Mouse (Mus musculus) left cerebral cortex, adult 18-20 months (tissue): ENCODE data around the gene Pcsk2. TPM values are rescaled to one million over a fixed set of nuclear protein-coding genes. Genes with fewer than 3 reads are reported as not detected.
A peak's percentile ranks its signal among the peaks of the same experiment; 100 is the strongest.

Experiments
- DNase-seq, 2 experiments: peaks; one replicate each; pipeline ENCODE4 v3.0.0; 2021 to 2022; ENCODE audit warnings: low spot score in 2 of 2, mixed read lengths in 1 of 2
- total RNA-seq, 2 experiments: library from RNA; stranded (reverse); gene quantifications; 2 replicates each; pipeline ENCODE4 v1.2.3; 2021

The Pcsk2 gene
- total RNA-seq, 2 experiments from 2014 or later = 268 to 276 TPM

DNA sequence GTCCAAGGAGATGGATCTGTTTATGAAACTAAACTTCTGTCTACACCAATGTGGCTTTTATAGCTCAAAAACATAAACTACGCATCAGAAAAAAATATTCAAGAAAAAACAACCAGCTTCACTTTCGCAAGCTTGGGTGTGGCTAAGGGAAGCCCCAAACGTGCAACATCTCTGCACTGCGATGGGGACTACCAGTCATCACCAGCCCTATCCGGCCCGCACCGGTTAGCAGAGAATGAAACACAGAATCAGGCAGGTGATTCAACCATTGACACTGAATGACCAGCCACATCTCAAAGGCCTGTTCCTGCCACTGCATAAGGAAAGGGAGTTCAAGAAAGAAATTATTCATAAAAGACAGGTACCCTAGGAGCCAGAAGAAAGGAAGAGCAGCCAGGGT is 289.9 kb downstream of the Pcsk2 start:
- DNase-seq = no peak

DNA sequence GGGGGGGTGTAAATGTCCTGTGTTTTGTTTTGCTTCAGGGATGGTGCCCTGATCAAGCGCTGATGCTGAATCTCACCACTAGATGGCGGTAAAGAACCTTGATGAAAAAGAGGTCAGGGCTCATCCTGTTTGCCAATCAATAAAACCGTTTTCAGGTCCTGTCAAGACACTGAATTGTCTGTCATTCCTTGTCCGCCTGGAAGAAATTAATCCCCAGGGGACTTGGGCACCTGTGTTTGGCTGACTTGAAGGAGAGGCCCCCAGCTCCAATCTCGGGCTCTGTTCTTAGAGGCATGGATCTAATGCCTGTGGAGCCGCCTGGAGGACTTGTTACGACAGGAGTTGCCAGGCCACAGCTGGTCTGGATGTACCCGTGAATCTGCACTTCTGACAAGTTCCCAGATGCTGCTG is 291.3 kb downstream of the Pcsk2 start:
- DNase-seq = peak; percentile 64 to 81

DNA sequence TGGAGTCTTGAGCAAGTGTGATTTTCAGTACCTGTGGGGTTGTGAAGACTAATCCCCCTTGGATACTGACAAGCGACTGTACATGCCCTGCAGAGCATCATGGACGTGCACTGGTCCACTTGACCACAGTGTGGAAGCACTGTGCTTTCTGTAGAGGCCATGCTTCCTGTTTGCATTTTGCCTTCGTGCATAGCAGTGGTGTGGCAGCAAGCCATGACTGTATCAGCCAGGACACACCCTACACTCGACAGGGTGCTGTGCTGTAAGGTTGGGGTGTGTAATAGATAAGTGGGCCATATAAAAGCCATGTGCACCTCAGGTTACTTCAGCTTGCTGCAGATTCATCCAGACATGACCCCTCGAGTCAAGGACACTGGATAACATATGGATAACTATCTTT is 292.7 kb downstream of the Pcsk2 start:
- no peak for DNase-seq

DNA sequence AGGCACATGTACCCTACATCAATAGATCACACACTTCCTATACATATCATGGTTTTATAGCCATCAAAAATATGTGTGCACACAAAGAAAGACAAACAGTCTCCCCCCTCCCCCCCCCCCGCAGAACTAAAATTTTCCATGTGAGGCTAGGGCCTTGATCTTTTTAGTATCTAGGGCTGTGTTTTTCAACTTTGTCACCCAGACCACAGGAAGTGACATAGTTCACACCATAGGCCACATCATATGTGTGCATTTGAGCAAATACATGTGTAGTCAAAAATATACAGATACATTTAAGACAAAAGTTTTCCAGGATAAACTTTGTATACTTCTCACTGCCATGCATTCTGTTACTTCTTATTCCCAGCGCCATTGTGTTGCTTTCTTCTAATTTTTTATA is 293.5 kb downstream of the Pcsk2 start:
- no peak for DNase-seq

DNA sequence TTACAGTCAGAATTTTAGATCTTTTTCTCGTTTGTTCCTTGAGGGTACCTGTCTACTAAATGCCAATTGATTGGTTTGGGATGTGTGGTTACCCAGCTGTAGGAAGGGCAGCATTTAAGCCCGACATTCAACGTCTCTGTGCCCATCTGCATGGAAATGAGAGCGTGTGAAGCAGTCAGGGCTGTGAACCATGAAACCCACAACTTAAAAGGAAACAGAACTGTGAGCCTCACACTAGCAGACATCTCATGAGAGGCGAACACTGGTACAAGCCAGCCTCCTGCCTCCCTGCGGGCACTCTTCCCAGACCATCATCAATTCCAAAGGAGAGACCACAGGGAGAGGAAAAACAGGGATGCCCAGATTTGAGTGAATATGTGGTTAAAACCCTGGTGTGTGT is 294.9 kb downstream of the Pcsk2 start:
- DNase-seq = no peak

DNA sequence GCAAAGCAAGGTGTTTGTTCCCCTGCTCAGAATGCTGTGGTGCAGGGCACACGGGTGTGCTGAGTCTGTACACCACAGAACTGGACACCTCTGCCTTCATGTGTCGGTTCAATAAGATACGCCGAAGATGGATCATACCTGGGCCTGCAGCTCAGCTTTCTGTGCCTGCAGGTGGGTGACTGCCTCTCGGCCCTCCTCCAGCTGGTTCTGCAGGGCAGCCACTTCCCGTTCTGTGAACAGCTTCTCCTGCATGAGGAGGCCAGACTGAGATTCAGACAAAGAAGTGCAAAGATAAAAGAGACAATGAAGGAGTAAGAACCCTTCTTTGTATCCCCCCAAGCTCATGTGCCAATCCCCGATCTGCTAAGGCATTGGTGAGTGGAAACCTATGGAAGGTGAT is 295.6 kb downstream of the Pcsk2 start:
- DNase-seq = no peak

DNA sequence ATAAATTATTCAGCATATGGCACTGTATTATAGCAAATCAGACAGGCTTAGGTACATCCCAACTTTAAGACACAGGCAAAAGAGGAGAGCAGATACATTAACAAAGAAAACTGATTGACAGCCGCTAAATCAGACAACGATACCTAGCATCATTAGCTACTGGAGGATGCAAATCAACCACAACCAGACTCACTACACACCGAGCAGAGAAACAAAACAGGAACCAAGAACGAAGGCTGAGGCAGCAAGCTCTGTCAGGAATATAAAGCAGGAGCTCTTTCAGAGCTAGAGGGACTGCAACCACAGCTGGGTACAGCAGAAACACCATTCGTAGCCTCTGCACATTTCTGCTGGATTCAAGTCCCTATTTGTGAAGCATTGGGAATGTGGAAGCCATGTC is 298.8 kb downstream of the Pcsk2 start:
- DNase-seq = no peak

DNA sequence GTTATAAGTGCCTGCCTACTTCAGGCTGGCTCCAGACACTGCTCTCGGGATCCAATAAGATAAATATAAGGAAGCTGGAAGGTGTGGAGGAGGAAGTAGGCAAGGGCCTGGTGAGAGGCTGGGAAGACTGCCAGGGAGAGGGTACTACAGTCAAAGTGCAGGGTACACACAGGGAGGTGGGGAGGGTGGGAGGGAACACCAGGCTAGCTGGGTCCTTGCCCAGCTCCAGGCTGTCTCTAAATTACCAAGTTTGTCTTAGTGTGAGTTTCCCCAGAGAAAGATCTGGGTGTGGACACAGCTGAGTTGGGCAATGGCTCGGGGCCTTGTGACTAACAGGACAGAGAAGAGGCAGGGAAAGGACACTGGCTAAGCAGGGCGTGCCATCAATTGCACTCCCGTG is 300.8 kb downstream of the Pcsk2 start:
- DNase-seq = peak in 1 of 2 experiments; percentile 29

DNA sequence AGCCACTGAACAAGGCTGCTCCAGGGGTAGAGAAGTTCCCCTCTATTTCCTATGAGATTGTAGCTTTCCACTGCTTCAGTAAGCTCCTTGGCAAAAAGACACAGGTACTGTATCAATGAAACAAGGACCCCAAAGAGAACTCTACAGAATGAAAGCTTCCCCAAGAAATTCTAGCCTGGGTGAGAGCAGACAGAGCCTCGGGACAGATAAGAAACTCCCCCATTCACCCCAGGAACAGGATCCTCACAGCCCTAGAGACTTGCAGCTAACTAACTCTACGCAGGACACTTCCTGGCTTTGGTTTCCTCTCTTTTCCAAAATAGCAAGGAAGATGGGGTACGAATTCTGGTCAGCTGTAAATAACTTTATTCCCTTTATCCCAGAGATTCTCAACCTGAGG is 301.3 kb downstream of the Pcsk2 start:
- no peak for DNase-seq

DNA sequence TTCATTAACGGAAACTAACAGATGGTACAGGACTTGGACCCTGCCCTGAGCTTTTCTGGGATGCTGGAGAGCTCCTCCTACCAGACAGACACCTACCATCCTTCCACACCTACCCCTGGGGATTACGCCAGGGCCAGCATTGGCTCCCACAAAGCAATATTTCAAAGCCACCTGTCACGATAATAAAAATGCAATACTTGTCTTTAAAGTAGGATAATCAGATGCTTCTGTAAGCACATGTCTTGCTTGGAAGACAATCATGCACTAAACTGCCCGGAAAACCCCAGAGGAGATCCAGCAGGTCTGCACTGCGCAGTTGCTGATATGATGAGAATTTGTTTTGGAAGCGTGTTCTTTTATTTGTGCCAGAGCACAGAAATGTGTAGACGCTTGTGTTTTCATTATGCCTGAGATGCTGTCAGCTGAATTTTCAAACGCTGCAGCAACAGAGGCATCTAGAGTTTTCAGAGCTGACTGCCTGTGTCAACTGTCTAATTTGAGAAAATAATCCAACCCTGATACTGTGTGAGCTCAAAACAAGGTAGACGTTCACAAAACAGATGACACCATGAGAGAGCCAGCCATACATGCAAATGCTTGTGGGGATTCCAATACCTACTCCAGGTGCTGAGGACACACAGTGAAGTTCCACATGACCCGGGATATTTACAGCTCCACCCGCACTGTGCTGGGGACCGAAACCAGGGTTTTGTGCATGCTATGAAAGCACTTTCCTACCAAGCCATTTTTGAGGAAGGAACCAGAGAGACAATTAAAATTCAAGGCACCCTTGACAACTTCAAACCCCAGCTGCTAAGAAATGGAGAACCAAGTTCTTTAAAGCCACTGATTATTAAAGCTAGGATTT is 305.6 kb downstream of the Pcsk2 start:
- DNase-seq = peak in 1 of 2 experiments; percentile 12

DNA sequence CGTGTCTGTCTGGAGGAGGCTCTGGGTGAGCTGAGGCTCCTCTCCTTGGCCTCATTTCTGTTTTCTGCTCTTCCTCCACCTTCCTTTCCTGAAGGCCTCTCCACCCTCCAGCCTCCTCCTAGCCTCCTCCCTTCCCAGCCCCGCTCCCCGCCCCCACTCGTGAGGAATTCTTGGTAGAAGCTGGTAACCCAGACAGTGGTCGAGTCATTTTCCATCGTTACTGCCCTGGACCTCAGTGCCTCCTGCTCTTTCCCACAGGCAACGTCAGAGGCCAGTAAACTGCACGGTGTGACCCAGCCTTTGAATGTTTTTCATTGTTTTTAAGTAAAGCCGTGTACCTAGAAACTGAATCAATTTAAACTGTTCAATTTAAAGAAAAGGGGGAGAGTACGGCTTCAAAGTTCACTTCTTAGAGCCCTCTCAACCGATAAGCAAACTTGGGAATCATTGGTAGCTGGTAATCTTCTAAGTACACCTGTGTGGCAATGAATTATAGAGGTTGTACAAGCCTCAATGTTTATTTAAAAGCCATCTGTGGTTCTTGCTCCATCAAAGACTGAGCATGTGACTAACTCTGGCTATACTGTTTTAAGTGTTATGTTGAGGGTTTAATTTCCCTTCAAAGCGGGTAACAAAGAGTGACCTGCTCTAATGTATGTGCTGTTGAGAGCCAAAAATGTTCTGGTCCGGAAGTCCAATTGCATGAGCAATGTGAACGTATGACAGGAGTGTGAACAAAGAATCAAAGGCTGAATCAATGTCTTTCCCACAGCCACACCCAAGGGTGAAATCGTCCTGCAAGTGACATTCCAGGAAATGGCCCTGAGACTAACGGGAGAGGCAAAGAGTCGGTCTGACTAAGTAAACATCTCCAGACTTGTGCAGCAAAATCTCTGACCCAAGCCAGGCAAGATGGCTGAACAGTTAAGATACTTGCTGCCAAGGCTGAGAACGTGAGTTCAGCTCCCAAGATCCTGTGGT is 306.6 kb downstream of the Pcsk2 start:
- no peak for DNase-seq

DNA sequence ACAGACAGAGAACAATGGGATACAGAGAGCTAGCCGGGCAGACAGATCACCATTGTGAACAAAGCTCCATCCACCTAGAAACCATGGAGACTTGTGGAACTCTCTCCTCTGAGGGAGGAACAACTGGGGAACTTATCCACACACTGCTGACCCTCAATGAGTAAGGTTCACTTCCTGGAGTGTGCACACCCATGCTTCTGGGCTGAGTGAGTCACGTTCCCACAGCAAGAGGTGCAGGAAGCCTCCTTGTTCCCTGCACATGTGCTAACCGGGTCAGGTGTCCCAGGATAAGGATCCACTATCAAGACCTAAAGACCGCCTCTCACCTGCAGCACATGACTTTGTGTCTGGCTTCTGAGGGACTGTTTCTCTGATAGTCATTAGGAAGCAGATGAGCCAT is 307.5 kb downstream of the Pcsk2 start:
- no peak for DNase-seq

DNA sequence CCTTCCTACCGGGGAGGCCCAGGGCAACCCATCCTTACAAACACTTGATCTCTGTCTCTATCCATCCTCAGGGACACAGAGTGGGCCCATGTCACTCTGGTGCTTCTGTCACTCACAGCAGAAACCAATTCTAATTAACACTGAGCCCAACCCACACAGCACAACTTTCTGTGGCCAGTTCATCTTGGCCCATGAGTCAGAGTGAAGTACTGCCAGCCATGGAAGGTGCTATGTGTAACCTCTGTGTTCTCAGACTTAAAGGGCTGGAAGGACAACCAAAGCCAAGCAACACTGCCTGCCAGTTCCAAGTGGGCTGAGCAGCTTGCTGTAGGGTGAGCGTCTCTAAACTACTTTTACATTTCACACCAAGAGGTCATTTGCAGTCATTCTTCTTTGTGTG is 313.2 kb downstream of the Pcsk2 start:
- no peak for DNase-seq

DNA sequence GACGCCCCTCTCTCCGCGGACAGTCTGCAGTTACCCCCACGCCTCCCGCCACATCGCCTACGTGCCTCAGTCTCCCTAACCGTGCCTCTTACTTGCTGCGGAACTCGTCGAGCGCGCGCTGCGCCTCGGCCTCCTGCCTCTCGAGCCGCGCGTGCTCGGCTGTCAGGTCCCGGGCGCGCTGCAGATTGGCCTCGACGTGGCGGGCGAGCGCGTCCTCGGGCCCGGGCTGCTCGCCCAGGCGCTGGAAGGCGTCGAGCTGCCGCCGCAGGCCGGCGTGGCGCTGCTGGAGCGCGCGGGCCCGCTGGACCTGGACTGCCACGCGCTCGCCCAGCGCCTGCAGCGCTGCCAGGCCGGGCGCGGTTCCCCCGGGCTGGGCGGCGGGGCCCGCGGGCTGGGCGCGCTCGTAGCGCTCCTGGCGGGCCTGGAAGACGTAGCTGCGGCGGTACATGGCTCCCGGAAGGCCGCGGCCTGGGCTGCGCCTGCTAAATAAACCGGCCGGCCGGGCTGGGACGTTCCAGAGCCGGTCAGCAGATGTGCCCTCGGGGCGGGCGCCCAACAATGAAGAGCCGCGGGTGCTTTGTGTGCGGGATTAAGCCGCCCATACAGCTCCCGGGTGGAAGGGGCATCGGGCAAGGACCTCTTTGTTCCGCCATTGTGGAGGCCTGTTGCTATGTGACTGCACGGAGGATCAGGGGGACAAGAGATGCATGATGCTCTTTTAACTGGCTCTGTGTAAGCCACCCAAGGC is 316.7 kb downstream of the Pcsk2 start, which contains the start of gene Bfsp1:
Bfsp1 (minus strand) TSS at position 690 of the 748 bp plus-strand sequence.
- DNase-seq = peak in 1 of 2 experiments; percentile 15

DNA sequence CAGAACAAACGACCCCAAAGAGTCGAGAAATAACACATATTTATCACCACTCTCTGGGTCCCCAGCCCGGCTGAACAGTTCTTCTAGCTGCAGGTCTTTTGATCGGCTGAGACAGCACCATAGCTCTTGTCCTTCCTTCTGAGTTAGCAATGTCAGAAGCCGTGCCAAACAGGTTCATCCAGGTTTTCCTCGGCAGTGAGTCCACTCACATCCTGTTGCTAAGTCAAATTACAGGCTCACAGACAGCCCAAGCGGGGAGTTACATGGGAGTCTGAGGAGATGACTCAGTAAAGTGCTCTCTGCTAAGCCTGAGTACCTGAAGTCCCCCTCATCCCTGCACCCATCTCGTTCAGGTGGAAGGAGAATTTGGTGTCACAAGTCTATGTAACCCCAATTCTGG is 318.6 kb downstream of the Pcsk2 start:
- DNase-seq = no peak
